Mouse (Mus musculus) MEL (cell line): ENCODE results near the gene Smim20. TPM values are rescaled to one million over a fixed set of nuclear protein-coding genes. Genes with fewer than 3 reads are reported as not detected.

ENCODE experiments used
- DNase-seq: peaks from one replicate; pipeline ENCODE4 v3.0.0; 2011; ENCODE audit warnings: low read depth, low spot score
- H3K27ac ChIP-seq: 2 replicates; pipeline ENCODE4 v1.5.1; 2012; ENCODE audit warnings: low read depth, mild to moderate bottlenecking, control low read depth, low read length, moderate library complexity; ENCODE audit not compliant: control insufficient read depth
- H3K27me3 ChIP-seq, 2 experiments: fragments of 150-350 bp in 1 of 2; sonication (generic) in 1 of 2; 2 replicates each; pipeline ENCODE4 v1.6.1; 2012; ENCODE audit warnings: low read length in 2 of 2, mild to moderate bottlenecking in 2 of 2, improper control_type of control experiment in 1 of 2, moderate library complexity in 1 of 2; ENCODE audit not compliant: insufficient read depth in 2 of 2, control insufficient read depth in 1 of 2
- H3K36me3 ChIP-seq, 2 experiments: 2 replicates each; pipeline ENCODE4 v1.6.1; 2012 to 2014; ENCODE audit warnings: low read length in 2 of 2, improper control_type of control experiment in 1 of 2, inconsistent platforms in 1 of 2, mild to moderate bottlenecking in 1 of 2; ENCODE audit not compliant: insufficient read depth in 2 of 2, control insufficient read depth in 1 of 2
- H3K4me1 ChIP-seq, 2 experiments: fragments of 150-350 bp in 1 of 2; sonication (generic) in 1 of 2; 2 replicates each; pipeline ENCODE4 v1.6.1; 2012; ENCODE audit warnings: low read length in 2 of 2, improper control_type of control experiment in 1 of 2, mild to moderate bottlenecking in 1 of 2; ENCODE audit not compliant: insufficient read depth in 2 of 2, control insufficient read depth in 1 of 2
- H3K4me3 ChIP-seq, 2 experiments: fragments of 150-350 bp in 1 of 2; sonication (generic) in 1 of 2; 2 replicates each; pipeline ENCODE4 v1.5.1; 2012; ENCODE audit warnings: low read depth in 2 of 2, low read length in 2 of 2, mild to moderate bottlenecking in 2 of 2, moderate library complexity in 2 of 2, control low read depth in 1 of 2, improper control_type of control experiment in 1 of 2; ENCODE audit not compliant: control insufficient read depth in 1 of 2, insufficient read depth in 1 of 2
- H3K79me2 ChIP-seq: 2 replicates; pipeline ENCODE4 v1.6.1; 2012; ENCODE audit warnings: mild to moderate bottlenecking, low read length, moderate library complexity; ENCODE audit not compliant: control insufficient read depth, poor library complexity, insufficient read depth
- H3K9ac ChIP-seq: 2 replicates; pipeline ENCODE4 v1.6.1; 2012; ENCODE audit warnings: low read depth, mild to moderate bottlenecking, control low read depth, low read length, moderate library complexity; ENCODE audit not compliant: control insufficient read depth, poor library complexity, severe bottlenecking
- H3K9me3 ChIP-seq: fragments of 150-350 bp; sonication (generic); replicated peaks from 2 replicates; pipeline ENCODE4 v1.6.1; 2012; ENCODE audit warnings: mild to moderate bottlenecking, low read length, improper control_type of control experiment, moderate library complexity; ENCODE audit not compliant: insufficient read depth
- CTCF ChIP-seq, 3 experiments: IDR thresholded peaks in 2 of 3; conservative IDR thresholded peaks in 1 of 3; 2 replicates each; pipeline ENCODE4 v1.5.1; 2011 to 2012; ENCODE audit warnings: low read length in 3 of 3, low read depth in 2 of 3, mild to moderate bottlenecking in 2 of 3, improper control_type of control experiment in 1 of 3, inconsistent platforms in 1 of 3, mixed read lengths in 1 of 3, moderate library complexity in 1 of 3; ENCODE audit not compliant: control insufficient read depth in 1 of 3, insufficient read depth in 1 of 3, poor library complexity in 1 of 3, severe bottlenecking in 1 of 3
- E2F4 ChIP-seq: IDR thresholded peaks from 2 replicates; pipeline ENCODE4 v1.6.1; 2011; ENCODE audit warnings: low read depth, low read length, improper control_type of control experiment, borderline replicate concordance
- ELF1 ChIP-seq: IDR thresholded peaks from 2 replicates; pipeline ENCODE4 v1.6.1; 2014; ENCODE audit warnings: low read depth, mild to moderate bottlenecking, inconsistent platforms, low read length, improper control_type of control experiment, moderate library complexity
- EP300 ChIP-seq, 2 experiments: IDR thresholded peaks; 2 replicates each; pipeline ENCODE4 v1.6.1; 2011; ENCODE audit warnings: improper control_type of control experiment in 2 of 2, low read length in 2 of 2, low read depth in 1 of 2, mild to moderate bottlenecking in 1 of 2
- GABPA ChIP-seq: IDR thresholded peaks from 2 replicates; pipeline ENCODE4 v1.6.1; 2012; ENCODE audit warnings: low read depth, mild to moderate bottlenecking, inconsistent platforms, low read length, improper control_type of control experiment, moderate library complexity
- KAT2A ChIP-seq: conservative IDR thresholded peaks from 2 replicates; pipeline ENCODE4 v1.6.1; 2012; ENCODE audit warnings: low read depth, low read length, improper control_type of control experiment, inconsistent platforms
- MAZ ChIP-seq: IDR thresholded peaks from 2 replicates; pipeline ENCODE4 v1.6.1; 2012; ENCODE audit warnings: low read depth, mild to moderate bottlenecking, inconsistent platforms, low read length, improper control_type of control experiment
- MXI1 ChIP-seq: IDR thresholded peaks from 2 replicates; pipeline ENCODE4 v1.6.1; 2011; ENCODE audit warnings: mild to moderate bottlenecking, low read depth, low read length, improper control_type of control experiment
- POLR2AphosphoS2 ChIP-seq: IDR thresholded peaks from 2 replicates; pipeline ENCODE4 v1.6.1; 2011; ENCODE audit warnings: low read length, improper control_type of control experiment
- POLR2AphosphoS5 ChIP-seq: IDR thresholded peaks from 2 replicates; pipeline ENCODE4 v1.6.1; 2012; ENCODE audit warnings: low read depth, borderline replicate concordance, mild to moderate bottlenecking, inconsistent platforms, low read length, moderate library complexity, mixed read lengths
- SMC3 ChIP-seq: IDR thresholded peaks from 2 replicates; pipeline ENCODE4 v1.6.1; 2011; ENCODE audit warnings: low read depth, low read length, improper control_type of control experiment
- TAL1 ChIP-seq: IDR thresholded peaks from 2 replicates; pipeline ENCODE4 v1.6.1; 2012; ENCODE audit warnings: mild to moderate bottlenecking, inconsistent platforms, low read length, moderate library complexity, mixed read lengths
- TBP ChIP-seq: IDR thresholded peaks from 2 replicates; pipeline ENCODE4 v1.8.0; 2011; ENCODE audit warnings: low read depth, low read length, improper control_type of control experiment
- TCF12 ChIP-seq: IDR thresholded peaks from 2 replicates; pipeline ENCODE4 v1.6.1; 2014; ENCODE audit warnings: low read depth, mild to moderate bottlenecking, inconsistent platforms, low read length, improper control_type of control experiment, moderate library complexity
- UBTF ChIP-seq: IDR thresholded peaks from 2 replicates; pipeline ENCODE4 v1.6.1; 2012; ENCODE audit warnings: low read depth, mild to moderate bottlenecking, inconsistent platforms, low read length, improper control_type of control experiment, moderate library complexity, borderline replicate concordance; ENCODE audit not compliant: insufficient read depth
- USF2 ChIP-seq, 2 experiments: IDR thresholded peaks; 2 replicates each; pipeline ENCODE4 v1.6.1; 2011 to 2012; ENCODE audit warnings: improper control_type of control experiment in 2 of 2, low read length in 2 of 2, borderline replicate concordance in 1 of 2, inconsistent platforms in 1 of 2, low read depth in 1 of 2, mild to moderate bottlenecking in 1 of 2; ENCODE audit not compliant: insufficient read depth in 1 of 2
- ZC3H11A ChIP-seq: IDR thresholded peaks from 2 replicates; pipeline ENCODE4 v1.6.1; 2012; ENCODE audit warnings: low read depth, mild to moderate bottlenecking, inconsistent platforms, low read length, improper control_type of control experiment
- polyA plus RNA-seq, 2 experiments: library from polyadenylated mRNA; stranded (reverse) in 1 of 2; unstranded in 1 of 2; fragments of >175 nt in 1 of 2; fragments of >200 nt in 1 of 2; gene quantifications; 2 replicates each; pipeline versions ENCODE4 v1.2.1 to v1.2.4; 2012; ENCODE audit warnings: low replicate concordance in 2 of 2, low read depth in 1 of 2; ENCODE audit not compliant: insufficient read length in 2 of 2, insufficient read depth in 1 of 2, missing spikeins in 1 of 2
- total RNA-seq: library from RNA; depleted of rRNA; stranded (reverse); fragments of 300-350 nt; gene quantifications from 2 replicates; pipeline ENCODE4 v1.2.3, GENCODE M21; 2012

The Smim20 gene
- total and polyA plus RNA-seq, 3 experiments = 54.5 to 57.7 TPM; not detected in 1

GRCm38 (mm10) chr5:53314404-53315167 is 47.7 kb downstream of the Smim20 start:
- H3K36me3 ChIP-seq = no peaks in the 10 kb centered on the region
- no peak for TF ChIP-seq UBTF
- no peak for TF ChIP-seq E2F4
- no peak for TF ChIP-seq GABPA
- no peak for TF ChIP-seq POLR2AphosphoS5
- no peak for TF ChIP-seq ZC3H11A
- TF ChIP-seq MAZ = no peak
- TF ChIP-seq TBP = no peak
- no peak for TF ChIP-seq TCF12
- TF ChIP-seq TAL1 = no peak
- TF ChIP-seq SMC3 = no peak
- TF ChIP-seq ELF1 = no peak
- TF ChIP-seq KAT2A = no peak
- no peak for TF ChIP-seq USF2 (IDR thresholded peaks at IDR 0.05; ENCODE audit: borderline replicate concordance in 1 of 2, insufficient read depth in 1 of 2, low read depth in 1 of 2, low read length in 2 of 2)
- TF ChIP-seq MXI1 = no peak
- no peak for TF ChIP-seq POLR2AphosphoS2
- DNase-seq = no peak
- H3K27me3 ChIP-seq = no peaks in the 10 kb centered on the region; a peak in 1 of 4 replicates
- H3K27ac ChIP-seq = no peak overlapping the region
- no peak overlapping the region for H3K9ac ChIP-seq
- no peak overlapping the region for H3K4me3 ChIP-seq
- H3K9me3 ChIP-seq = no peaks in the 10 kb centered on the region
- H3K79me2 ChIP-seq = no peaks in the 10 kb centered on the region
- H3K4me1 ChIP-seq = no peaks in the 10 kb centered on the region

GRCm38 (mm10) chr5:53315829-53316228 is 48.9 kb downstream of the Smim20 start:
- H3K36me3 ChIP-seq = no peaks in the 10 kb centered on the region
- H3K27ac ChIP-seq = no peak overlapping the region
- TF ChIP-seq CTCF (IDR thresholded peaks at IDR 0.05 in 2 of 3, conservative IDR thresholded peaks at IDR 0.05 in 1 of 3; ENCODE audit: control insufficient read depth in 1 of 3, insufficient read depth in 1 of 3, low read depth in 2 of 3, low read length in 3 of 3, poor library complexity in 1 of 3, severe bottlenecking in 1 of 3) = peak in 1 of 3 experiments; percentile 8; a peak in 2 of 6 replicates
- no peak for TF ChIP-seq EP300 (IDR thresholded peaks at IDR 0.05; ENCODE audit: low read depth in 1 of 2, low read length in 2 of 2)
- no peaks in the 10 kb centered on the region for H3K4me1 ChIP-seq
- H3K9ac ChIP-seq = no peak overlapping the region
- peak; percentile 5 for DNase-seq
- no peak overlapping the region for H3K4me3 ChIP-seq
- H3K79me2 ChIP-seq = no peaks in the 10 kb centered on the region
- no peaks in the 10 kb centered on the region; a peak in 1 of 4 replicates for H3K27me3 ChIP-seq
- no peaks in the 10 kb centered on the region for H3K9me3 ChIP-seq
